Mouse (Mus musculus): ENCODE data around the gene Agbl5. TPM values are rescaled to one million over a fixed set of nuclear protein-coding genes. Genes with fewer than 3 reads are reported as not detected.

Gene Agbl5
- polyA plus RNA-seq, 1 experiment: 17.0 TPM

DNA sequence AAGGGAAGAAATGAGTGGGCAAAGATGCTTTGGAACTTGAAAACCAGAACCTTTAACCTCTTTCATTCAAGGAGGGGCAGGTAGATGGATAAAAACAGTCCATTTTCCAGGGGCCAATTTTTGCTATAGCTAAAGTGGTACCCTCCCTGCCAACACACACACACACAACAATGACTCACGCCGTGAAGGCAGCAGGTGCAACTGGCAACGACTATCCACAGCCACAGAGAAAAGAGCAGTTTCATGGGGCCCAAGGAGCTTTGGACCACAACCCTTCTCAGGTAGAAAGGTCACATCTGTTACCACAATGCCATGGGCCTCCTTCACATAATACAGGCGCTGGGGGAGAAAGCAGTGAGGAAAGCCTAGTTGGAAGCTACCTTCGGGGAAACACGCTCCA, 67.3 kb downstream of the Agbl5 start:
- H3K27ac ChIP-seq (ENCODE audit: insufficient read depth, low read length): no peak overlapping the region
- H3K4me1 ChIP-seq (ENCODE audit: control insufficient read depth, insufficient read depth, low read length): peaks cover 5% of the 10 kb centered on the region; the same call in 1 of the 2 replicates
- H3K4me3 ChIP-seq (ENCODE audit: insufficient read depth, low read length): no peak overlapping the region
- TF ChIP-seq POLR2A (IDR thresholded peaks at IDR 0.05; ENCODE audit: low read depth, low read length) (no peak), CTCF (IDR thresholded peaks at IDR 0.05; ENCODE audit: borderline replicate concordance, insufficient read depth, low read length) (no peak)

Other genes starting within 250 kb of the Agbl5 start
- gene Slc35f6, start 240.8 kb upstream of the Agbl5 start, polyA plus RNA-seq (2011; ENCODE audit: insufficient read length, low read depth, missing spikeins): 36.9 and 41.0 TPM in 2 replicates
- 37.9 and 59.8 TPM in 2 replicates for gene Cenpa, start 221.9 kb upstream of the Agbl5 start, polyA plus RNA-seq (2011; ENCODE audit: insufficient read length, low read depth, missing spikeins)
- gene Dpysl5, start 177.1 kb upstream of the Agbl5 start, polyA plus RNA-seq (2011; ENCODE audit: insufficient read length, low read depth, missing spikeins): 0.13 TPM in 1 of 2 replicates, not detected in the other
- gene Mapre3, start 74.1 kb upstream of the Agbl5 start, polyA plus RNA-seq (2011; ENCODE audit: insufficient read length, low read depth, missing spikeins): 24.3 and 26.8 TPM in 2 replicates
- 102 and 122 TPM in 2 replicates for gene Tmem214, start 20.7 kb upstream of the Agbl5 start, polyA plus RNA-seq (2011; ENCODE audit: insufficient read length, low read depth, missing spikeins)
- 335 and 354 TPM in 2 replicates for gene Ost4, start 19.1 kb downstream of the Agbl5 start, polyA plus RNA-seq (2011; ENCODE audit: insufficient read length, low read depth, missing spikeins)
- 85.9 and 98.0 TPM in 2 replicates for gene Emilin1, start 24.7 kb downstream of the Agbl5 start, polyA plus RNA-seq (2011; ENCODE audit: insufficient read length, low read depth, missing spikeins)
- 11.4 and 12.4 TPM in 2 replicates for gene Khk, start 32.7 kb downstream of the Agbl5 start, polyA plus RNA-seq (2011; ENCODE audit: insufficient read length, low read depth, missing spikeins)
- 14.4 and 16.9 TPM in 2 replicates for gene Cgref1, start 56.9 kb downstream of the Agbl5 start, polyA plus RNA-seq (2011; ENCODE audit: insufficient read length, low read depth, missing spikeins)
- 91.6 and 95.3 TPM in 2 replicates for gene Preb, start 71.7 kb downstream of the Agbl5 start, polyA plus RNA-seq (2011; ENCODE audit: insufficient read length, low read depth, missing spikeins)
- not detected in 2 replicates for gene Tcf23, start 80.0 kb downstream of the Agbl5 start, polyA plus RNA-seq (2011; ENCODE audit: insufficient read length, low read depth, missing spikeins)
- gene Atraid, start 159.6 kb downstream of the Agbl5 start, polyA plus RNA-seq (2011; ENCODE audit: insufficient read length, low read depth, missing spikeins): 97.2 and 110 TPM in 2 replicates
- 3.3 and 6.2 TPM in 2 replicates for gene Slc5a6, start 160.2 kb downstream of the Agbl5 start, polyA plus RNA-seq (2011; ENCODE audit: insufficient read length, low read depth, missing spikeins)
- 32.6 and 39.5 TPM in 2 replicates for gene Cad, start 166.1 kb downstream of the Agbl5 start, polyA plus RNA-seq (2011; ENCODE audit: insufficient read length, low read depth, missing spikeins)
- gene Dnajc5g, start 217.6 kb downstream of the Agbl5 start, polyA plus RNA-seq (2011; ENCODE audit: insufficient read length, low read depth, missing spikeins): not detected in 2 replicates
- gene Slc30a3, start 219.5 kb downstream of the Agbl5 start, polyA plus RNA-seq (2011; ENCODE audit: insufficient read length, low read depth, missing spikeins): not detected in 2 replicates
- not detected in 2 replicates for gene Trim54, start 228.0 kb downstream of the Agbl5 start, polyA plus RNA-seq (2011; ENCODE audit: insufficient read length, low read depth, missing spikeins)

All from embryonic fibroblast, embryonic 13.5 days (primary cell).